Mouse (Mus musculus): ENCODE results near the gene Atp5g2.
"Not testable (repeated sequence)": the region's sequence is repeated elsewhere in the genome, so short reads cannot be mapped to it uniquely, and the experiment has no call there.

Gene Atp5g2

DNA sequence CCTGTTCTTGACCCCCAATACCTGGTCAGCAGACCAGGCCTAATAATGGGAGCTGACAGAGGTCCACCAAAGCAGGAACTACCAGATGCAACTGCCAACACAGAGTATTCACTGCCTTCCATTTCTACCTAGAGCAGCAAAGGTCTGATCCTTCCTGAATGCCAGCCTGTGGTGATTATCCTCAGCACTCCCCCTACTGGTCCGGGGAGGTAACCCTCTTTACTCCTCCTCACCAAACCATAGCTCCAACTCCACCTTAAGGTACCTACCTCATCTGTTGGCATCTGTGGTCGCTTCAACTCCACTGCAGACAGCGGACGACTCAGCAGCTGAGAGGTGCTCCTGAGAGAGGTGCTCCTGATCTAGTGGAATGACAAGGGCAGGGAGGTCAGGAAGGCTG, 6.7 kb downstream of the Atp5g2 start:
- peak; percentile 39 to 62 for DNase-seq

DNA sequence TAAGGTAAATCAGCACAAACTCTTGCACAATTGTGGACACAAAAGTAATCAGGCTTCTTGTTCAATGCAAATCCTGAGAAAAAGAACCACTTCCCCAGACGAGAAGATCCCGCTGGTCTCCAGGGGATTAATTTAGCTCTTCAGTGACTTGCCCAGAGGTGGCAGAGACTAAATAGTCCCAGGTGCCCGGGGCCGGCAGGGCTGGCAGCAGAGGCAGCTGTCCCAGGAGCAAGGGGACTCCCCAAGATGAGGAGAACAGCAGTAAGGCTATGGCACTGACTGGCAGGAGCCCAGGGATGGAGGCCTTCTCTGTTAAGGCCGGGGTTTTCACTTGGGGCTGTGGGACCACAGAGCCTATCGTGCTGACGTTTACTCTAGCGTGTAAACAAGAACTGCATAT, 8.3 kb downstream of the Atp5g2 start:
- DNase-seq: no peak

DNA sequence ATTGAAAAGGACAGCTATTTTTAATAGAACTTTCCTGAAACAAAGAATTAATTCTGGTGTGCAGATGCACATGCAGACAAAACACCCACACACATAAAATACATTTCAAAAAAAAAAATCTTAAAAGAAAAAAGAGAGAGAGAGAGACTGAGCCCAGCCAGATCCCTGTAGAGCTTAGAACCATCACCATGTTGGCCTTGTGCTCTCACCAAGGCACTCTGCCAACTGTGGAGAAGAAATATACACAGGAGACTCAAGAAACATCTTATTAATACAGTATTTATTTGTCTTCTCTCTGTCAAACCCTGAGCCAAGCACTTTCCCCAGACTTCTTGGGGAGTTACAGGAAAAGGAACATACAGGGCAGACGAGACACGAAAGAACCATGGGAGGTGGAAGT, 9.6 kb downstream of the Atp5g2 start:
- DNase-seq: not testable (repeated sequence)

DNA sequence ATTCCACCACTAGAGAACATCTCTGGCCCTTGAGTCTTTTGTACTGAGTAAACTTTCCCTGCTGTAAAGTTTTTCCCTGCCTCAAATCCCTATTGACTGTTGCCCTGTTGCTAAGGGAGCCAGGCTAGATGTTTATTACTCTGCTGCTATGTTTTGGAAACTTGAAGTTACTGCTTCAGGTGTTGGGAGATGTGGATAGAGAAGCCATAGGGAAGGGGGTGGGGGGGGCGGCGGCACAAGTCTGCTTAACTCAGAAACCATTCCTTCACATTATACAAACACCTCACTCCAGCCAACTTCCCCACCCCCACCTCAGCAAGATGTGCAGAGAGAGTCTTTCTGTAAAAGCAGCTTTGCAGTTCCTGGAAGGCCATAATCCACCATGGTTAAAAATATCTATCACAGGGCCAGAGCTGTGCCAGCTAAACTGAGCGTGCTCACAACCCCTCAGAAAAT, 14.2 kb downstream of the Atp5g2 start:
- peak in 1 of 2 experiments; percentile 16 for DNase-seq

DNA sequence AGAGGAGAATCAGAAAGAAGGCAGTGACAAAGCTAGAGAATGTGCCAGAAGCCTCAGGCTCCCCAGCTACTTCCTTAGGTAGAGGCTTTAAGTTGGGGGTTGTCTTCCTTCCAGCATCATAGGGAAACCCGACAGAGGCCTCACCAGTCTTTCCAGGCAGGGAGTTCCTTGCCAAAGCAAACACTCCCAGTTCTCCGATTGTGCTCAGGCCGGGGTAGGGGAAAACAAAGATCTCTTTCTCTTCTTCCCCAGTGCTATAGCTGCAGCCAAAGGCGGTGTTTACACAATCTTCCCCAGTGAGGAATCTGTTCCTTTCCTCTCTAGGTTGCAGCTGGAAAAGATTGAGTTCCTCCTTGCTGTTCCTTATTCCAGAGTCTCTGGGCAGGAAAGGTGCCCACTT, 15.5 kb downstream of the Atp5g2 start:
- DNase-seq: peak; percentile 57 to 78

DNA sequence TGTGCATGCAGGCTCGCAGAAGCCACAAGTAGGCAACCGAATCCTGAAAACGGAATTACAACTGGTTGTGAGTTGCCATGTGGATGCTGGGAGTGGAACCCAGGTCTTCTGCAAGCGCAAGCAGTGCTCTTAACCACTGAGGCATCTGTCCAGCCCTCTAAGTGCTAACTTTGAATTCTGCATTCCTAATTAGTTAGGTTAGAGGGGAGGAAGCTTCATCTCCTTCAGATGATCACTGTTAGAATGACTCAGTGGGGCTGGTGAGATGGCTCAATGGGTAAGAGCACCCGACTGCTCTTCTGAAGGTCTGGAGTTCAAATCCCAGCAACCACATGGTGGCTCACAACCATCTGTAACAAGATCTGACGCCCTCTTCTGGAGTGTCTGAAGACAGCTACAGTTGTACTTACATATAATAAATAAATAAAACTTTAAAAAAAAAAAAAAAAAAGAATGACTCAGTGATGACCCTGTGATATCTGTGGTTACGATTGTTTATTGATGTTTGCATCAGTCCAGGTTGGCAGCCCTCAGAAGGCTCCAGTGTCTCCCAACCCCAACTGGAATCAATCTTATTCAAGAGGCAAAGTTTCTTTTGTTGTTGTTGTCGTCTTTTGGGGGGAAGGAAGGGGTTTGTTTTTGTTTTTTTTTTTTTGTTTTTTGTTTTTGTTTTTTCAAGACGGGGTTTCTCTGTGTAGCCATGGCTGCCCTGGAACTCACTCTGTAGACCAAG, 20.1 kb downstream of the Atp5g2 start:
- not testable (repeated sequence) for DNase-seq

DNA sequence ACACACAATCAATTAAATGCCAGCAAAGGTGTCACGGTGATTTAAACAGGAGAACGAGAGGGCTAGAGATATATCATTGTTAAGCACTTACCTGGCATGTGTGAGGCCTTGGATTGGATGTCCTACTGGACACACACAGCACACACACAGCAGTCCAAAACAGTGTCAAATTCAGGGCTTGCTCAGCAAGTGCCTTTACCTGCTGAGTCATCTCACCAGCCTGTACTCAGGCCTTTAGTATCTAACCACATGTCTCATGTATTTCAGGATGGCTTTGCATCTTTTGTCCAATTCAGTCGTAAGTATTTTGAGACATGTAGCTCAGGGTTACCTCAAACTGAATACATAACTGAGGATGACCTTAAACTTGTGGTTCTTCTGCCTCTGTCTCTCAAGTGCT, 21.0 kb downstream of the Atp5g2 start:
- DNase-seq: no peak

DNA sequence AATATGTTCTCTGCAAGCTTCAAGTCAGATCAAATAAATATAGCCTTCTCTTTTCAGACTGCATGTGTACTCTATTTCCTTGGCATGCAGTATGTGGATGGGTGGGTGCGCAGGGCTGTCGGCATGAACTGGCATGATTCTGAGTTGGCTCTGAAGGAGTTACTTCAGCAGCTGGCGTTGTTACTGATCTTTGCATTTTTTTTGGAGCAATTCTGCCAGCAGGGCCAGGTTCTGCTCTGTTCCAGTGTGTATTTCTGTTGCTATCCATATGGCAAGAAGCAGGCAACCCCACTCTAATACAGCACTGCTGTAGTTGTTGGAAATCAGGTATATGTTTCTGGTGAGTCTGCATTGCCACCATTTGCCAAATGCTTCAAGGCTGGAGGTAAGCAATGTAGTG, 36.3 kb downstream of the Atp5g2 start:
- no peak for DNase-seq

DNA sequence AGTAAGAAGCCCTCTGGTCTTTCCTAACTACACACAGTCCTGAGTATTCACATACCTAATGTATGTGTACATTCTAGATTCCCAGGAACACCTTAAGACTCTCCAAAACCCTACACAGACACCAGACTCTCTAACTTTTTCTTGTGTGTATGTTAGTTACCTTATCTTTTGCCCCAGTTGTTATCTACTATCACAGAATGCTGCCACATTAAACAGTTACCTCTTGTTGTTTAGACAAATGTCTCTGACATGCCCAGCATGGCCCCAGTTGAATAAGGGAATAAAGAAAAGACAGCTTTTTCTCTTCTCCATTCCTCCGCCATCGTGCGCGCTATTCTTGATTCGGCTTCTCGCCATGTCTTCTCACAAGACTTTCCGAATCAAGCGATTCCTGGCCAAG, 37.5 kb downstream of the Atp5g2 start:
- no peak for DNase-seq

DNA sequence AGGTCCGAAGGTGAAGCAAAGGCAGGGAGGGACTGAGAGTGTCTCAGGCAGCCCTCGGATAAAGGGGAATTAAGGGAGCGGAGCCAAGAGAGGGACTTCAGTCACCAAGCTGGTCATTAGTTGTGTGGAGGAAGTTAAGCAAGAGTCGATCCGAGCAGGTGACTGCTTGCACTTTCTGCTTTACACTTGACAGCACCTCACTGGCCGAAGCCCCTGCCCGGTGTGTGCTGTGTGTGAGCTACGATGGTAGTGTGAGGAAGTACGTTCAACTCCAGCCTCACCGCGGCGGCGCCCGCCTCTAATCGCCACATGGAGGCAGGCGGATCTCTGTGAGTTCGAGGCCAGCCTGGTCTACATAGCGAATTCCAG, 46.5 kb downstream of the Atp5g2 start:
- DNase-seq: no peak

DNA sequence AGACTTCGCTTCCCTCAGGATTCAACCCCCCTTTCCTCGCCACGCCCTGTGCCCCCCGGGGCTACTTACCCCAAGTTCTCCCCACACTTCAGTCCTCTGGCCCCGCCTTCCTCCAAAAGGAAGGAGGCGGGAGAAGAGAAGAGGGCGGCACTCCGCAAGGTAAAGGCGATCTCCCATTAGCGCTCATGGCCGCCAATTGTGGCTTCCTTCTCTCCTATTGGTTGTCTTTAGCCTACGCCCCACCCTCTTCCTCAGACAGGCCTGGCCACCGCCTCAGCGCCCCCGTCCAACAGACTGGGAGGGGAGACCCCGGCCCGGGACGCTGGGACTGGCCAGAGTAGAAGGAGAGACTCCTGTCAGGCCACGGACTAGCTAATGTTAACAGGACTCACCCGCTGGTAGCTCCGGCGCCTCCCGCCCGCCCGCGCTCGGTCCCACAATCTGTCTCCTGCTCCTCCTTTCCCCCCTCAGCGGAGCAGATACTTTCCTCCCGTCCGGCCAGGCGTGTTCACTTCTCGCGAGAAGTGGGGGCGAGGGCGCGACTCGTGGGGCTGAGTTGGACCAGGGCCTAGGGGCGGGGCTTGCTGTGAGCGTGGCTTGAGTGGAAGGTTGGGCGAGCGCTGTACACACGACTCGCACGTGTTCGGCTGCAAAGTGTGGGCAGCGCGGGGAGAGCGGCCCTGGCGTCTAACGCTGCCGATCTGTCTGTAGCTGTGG, 47.0 kb downstream of the Atp5g2 start, which contains the start of the genes Gm28047 and Atf7:
TSS of gene Gm28047 (minus strand) at position 98 of the 717 bp plus-strand sequence.
TSS of gene Atf7 (minus strand) at position 495 of the 717 bp plus-strand sequence.
- DNase-seq: peak; percentile 100

DNA sequence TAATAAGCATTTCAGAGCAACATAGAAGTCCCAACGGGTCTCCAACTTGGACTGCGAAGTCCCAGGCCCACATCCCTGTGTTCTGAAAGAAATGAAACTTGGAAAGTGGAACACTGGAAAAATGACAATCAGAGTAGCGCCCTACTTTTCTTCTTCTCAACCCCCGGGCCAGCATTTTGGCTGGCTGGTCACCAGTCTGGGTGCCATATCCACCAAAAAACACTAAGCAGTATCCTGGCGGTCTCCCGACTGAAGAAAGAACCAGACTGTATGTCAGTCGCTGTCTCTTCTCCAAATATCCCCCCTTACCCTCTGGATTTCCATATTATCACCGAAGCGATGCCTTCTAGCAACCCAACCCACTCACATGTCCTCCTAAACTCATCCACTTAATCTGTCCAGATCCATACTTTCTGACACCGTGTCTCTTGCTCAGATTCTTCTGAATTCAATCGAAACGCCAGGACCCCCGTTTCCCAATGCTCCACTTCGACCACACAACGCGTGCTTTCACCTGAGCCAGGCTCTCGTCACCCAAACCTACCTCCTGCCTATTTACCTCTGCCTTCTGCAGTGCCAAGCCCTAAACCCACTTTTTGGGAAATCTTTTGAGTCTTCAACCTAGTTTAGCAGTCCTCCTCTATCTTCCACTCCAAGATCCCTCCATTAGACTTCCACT, 47.7 kb downstream of the Atp5g2 start:
- DNase-seq: peak in 1 of 2 experiments; percentile 13

DNA sequence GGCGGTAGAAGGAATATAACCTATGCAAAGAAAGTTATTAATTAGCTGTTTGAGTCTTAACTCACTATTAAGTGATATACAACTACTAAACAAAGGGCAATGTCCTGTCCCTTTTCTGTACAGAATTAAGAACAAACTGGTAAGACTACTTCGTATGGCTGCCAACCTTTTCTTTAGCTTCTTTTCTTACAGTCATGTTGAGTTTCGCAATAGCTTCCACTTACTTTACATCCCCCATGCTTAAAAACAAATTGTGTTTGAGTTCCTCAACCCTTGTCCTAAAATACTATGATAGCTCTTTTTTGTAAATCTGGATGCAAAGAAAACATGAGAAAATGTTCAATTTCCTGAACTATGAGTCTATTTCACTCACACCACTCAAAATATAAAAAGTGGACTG, 49.0 kb downstream of the Atp5g2 start:
- DNase-seq: no peak

DNA sequence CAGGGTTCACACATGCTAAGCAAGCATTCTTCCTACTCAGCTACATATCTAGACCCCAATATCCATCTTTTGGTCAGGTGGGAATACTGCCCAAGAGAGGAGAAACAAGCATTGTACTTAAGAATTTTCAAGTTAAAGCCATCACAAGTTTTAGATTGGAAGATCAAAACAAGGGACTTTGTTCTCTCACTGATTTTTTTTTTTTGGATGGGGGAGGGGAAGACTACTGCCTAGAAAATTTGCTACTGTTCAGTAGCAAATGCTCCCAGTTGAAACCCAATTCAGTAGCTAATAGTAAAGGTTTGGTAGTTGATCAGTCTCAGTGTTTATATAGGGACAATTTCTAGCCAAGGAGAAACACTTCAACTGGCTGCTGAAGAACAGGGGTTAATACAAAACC, 49.6 kb downstream of the Atp5g2 start:
- no peak for DNase-seq

DNA sequence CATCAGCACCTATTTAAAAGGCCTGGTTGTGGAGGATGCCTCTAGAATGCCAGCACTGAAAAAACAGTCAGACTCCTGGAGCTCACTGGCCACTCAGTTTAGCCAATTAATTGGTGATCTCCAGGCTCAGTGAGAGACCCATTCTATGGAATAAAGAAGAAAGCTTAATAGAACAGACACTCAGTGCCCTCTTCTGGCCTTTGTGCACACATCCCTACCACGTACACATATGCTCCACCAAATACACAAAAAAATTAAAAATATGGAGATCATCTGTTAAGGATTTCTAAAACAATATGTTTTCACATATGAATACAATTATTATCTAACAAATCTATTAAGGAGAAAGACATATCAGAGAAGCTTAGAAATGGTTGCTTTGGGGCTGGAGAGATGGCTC, 51.4 kb downstream of the Atp5g2 start:
- DNase-seq: no peak

DNA sequence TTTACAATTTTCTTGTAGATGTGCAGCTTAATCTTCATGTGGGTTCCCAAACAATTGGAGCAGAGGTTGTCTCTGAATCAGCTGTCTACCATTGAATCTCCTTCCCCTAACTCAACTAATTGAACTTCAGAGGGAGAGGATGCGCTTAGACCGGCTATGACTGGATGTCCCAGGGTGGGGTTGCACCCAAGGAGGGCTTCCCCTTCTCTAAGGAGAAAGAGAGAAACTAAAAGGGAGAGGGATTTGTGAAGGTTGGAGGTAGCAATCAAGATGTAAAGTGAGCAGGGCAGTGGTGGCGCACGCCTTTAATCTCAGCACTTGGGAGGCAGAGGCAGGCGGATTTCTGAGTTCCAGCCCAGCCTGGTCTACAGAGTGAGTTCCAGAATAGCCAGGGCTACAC, 52.7 kb downstream of the Atp5g2 start:
- DNase-seq: no peak

DNA sequence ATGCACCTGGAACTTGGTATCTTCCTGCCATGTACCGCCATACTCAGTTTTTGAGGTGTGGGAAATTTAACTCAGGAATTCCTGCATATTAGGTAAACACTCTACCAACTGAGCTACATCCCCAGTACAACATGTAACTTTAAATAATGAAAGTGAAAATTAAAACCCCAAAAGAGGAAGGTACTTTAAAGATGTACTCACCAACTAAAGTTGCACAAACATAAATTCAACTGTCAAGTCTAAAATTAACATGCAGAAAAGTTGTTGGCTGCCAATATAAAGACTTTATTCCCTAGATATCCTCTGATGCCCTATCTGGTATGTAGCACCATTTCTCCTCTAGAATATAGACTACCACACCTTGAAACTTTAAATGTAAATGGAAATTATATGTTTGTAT, 54.5 kb downstream of the Atp5g2 start:
- DNase-seq: no peak

DNA sequence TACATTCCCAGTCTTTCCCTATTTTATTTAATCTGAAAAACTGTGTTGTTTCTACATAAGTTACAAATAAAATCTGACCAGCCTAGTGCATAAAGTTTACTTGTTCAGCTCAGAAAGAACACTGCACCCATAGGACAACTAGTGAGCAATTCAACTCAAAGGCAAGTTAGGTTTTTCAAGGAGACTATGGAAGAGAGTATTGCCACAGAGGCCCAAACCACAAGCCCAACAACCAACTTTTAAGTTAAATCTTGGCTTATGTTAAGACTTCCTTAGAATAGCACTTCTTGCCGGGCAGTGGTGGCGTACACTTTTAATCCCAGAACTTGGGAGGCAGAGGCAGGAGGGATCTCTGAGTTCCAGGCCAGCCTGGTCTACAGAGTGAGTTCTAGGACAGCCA, 56.0 kb downstream of the Atp5g2 start:
- no peak for DNase-seq

DNA sequence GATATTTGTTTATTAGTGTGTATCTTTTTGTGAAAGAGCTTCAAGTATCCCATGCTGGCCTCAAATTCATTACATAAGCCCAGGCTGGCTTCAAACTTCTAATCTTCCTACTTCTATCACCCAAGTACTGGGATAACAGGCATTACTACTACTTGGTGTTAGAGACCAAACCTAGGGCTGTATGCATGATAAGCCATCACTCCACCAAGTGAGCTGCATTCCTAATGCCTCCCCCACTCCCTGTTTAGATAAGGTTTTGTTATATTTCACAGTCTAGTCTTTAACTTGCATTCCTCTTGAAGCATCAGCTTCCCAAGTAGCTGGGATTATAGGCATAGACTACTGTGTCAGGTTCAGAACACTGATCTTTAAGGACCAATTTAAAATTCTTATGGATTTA, 57.9 kb downstream of the Atp5g2 start:
- DNase-seq: no peak

DNA sequence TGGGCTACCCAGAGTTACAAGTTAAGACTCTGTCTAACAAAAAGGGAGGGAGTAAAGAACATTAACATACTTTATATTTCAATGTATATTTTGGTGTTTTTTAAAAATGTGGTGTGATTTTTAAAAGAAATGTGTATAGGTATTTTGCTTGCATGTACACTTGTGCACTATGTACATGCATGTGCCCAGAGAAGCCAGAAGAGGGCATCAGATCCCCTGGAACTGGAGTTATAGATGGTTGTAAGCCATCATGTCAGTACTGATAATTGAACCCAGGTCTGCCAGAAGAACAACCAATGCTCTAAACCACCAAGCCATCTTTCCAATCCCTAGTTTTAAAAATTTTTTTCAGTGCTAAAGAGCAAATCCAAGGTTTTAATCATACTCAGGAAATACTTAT, 59.2 kb downstream of the Atp5g2 start:
- peak in 1 of 2 experiments; percentile 23 for DNase-seq
